Mouse (Mus musculus): ENCODE data around the gene Cdk9.

The Cdk9 gene

DNA sequence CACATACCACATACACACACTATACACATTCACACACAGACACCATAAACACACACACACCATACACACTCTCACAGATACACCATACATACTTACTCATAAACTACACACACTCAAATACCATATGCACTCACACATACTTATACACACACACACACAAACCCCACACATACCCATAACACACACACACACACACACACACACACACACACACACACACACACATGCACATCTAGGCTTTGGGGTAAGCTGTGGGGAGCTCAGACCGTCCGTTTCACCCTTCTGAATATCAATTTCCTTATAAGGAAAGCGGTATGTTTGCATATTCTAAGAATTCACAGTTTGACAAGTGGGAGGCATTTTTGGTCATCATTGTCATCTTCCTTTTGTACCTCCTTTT lies 9.7 kb upstream of the Cdk9 start:
- no peak for TF ChIP-seq GATA4 (IDR thresholded peaks at IDR 0.05; ENCODE audit: insufficient replicate concordance, low read length)

DNA sequence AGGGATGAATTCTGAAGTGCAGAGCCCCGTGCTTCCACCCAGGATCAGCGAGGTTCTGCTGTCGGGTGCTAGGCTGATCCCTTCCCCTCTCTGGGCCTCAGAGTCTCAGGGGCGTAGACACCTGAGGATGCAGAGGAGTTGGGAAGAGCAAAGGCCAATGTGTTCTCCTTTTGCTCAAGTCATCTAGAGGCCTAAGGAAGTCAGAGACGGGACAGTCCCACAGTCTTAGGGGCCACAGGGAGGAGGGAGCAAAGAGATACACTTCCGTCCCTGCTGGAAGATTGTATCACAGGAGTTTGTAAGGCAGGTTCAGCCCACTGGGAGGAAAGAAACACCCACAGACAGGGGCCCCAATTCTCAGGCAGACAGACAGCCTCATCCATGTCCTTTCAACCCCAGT lies 9.2 kb upstream of the Cdk9 start:
- TF ChIP-seq GATA4 (IDR thresholded peaks at IDR 0.05; ENCODE audit: insufficient replicate concordance, low read length): no peak

DNA sequence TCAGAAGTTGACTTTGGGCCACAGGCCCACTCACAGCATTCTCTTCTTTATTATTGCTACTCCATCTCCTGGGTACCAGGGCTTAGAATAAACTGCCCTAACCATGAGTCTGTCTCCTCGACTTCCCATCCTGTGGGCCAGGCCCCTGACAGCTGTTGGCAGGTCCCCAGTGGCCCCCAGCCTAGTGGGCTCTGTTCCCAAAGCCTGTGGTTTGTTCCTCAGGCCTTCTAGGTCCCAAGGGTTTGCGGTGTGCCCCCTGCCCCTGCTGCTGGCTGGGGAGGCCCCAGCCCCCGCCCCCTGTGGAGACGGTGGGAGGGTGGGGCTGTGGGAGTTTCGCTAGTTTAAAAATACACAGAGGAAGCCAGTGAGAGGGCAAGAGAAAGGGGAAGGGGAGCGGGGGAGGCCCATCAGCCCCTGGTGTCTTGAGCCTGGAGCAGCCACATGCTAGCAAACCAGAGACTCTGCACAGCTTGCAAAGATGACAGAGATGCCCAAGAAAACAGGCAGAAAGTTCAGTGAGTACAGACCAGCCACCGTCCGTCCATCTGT lies 7.9 kb upstream of the Cdk9 start, which contains the start of gene Sh2d3c:
Gene Sh2d3c (plus strand): TSS at position 375 of the 549 bp plus-strand sequence.
- no peak for TF ChIP-seq GATA4 (IDR thresholded peaks at IDR 0.05; ENCODE audit: insufficient replicate concordance, low read length)

DNA sequence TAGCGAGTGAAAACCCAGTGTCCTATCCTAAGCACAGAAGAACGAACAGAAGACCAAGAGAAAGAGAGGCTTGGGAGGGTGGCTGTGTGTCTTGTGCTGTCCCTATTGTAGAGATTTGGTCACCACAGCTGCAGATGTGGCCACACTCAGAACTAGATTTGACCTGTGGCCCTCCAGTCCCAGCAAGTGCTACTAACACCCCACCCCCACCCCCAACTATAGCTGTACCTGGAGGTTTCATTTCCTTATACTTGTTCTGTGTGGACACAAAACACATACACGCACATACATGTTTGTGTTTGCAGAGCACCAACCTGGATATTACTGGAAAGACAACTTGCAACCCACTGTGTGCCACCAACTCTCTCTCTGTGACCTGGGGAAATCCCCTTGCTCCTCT lies 7.2 kb upstream of the Cdk9 start:
- no peak for TF ChIP-seq GATA4 (IDR thresholded peaks at IDR 0.05; ENCODE audit: insufficient replicate concordance, low read length)

GRCm38 (mm10) chr2:32718761-32719160 lies 5.9 kb upstream of the Cdk9 start:
- TF ChIP-seq GATA4 (IDR thresholded peaks at IDR 0.05; ENCODE audit: insufficient replicate concordance, low read length): no peak

- TF ChIP-seq GATA4 (IDR thresholded peaks at IDR 0.05; ENCODE audit: insufficient replicate concordance, low read length): no peak; the same call in 1 of the 2 replicates
Observed at GRCm38 (mm10) chr2:32714987-32715425, 2.1 kb upstream of the Cdk9 start.

- no peak for TF ChIP-seq GATA4 (IDR thresholded peaks at IDR 0.05; ENCODE audit: insufficient replicate concordance, low read length)
Observed at GRCm38 (mm10) chr2:32714117-32714986, 1.5 kb upstream of the Cdk9 start.

GRCm38 (mm10) chr2:32712586-32712933 lies 316 bp downstream of the Cdk9 start:
- TF ChIP-seq GATA4 (IDR thresholded peaks at IDR 0.05; ENCODE audit: insufficient replicate concordance, low read length): no peak

DNA sequence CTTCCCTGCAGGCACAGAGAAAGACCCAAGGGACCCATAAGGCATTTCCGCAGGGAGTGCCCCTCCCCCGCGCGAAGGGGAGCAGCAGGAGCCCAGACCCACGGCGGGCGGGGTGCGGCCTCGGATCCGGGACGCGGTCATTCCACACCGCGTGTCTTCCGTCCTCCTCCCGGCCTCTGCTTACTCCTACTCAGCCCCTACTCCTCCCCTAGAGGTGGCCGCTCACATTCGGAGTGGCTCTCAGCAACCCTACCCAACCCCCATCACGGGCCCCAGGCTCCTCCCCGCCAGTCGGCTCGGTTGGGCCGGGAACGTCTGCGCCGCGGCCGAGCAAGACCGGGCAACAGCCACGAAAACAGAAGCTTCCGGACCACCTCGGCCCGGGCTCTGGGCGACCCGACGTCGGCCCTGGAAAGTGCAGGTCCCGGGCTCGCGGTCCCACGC lies 746 bp downstream of the Cdk9 start:
- TF ChIP-seq GATA4 (IDR thresholded peaks at IDR 0.05; ENCODE audit: insufficient replicate concordance, low read length): no peak

GRCm38 (mm10) chr2:32711301-32712056 lies 1.4 kb downstream of the Cdk9 start:
- TF ChIP-seq GATA4 (IDR thresholded peaks at IDR 0.05; ENCODE audit: insufficient replicate concordance, low read length): no peak

DNA sequence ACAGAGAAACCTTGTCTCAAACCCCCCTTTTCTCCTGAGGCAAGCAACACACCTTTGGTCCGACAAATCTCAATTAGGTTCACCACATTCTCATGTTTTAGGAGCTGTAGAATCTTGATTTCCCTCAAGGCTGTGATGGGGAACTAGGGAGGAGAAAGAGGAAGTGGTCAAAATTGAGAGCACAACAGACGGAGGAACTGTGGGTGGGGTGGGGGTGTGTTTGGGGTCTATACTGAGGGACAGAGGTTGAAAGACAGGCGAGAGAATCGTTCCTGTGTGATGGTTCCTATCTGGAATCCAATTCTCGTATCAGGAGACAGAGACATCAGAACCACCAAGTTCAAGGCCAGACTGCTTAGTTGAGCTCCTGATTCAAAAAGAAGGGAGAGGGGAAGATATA lies 2.5 kb downstream of the Cdk9 start:
- no peak for TF ChIP-seq GATA4 (IDR thresholded peaks at IDR 0.05; ENCODE audit: insufficient replicate concordance, low read length)

DNA sequence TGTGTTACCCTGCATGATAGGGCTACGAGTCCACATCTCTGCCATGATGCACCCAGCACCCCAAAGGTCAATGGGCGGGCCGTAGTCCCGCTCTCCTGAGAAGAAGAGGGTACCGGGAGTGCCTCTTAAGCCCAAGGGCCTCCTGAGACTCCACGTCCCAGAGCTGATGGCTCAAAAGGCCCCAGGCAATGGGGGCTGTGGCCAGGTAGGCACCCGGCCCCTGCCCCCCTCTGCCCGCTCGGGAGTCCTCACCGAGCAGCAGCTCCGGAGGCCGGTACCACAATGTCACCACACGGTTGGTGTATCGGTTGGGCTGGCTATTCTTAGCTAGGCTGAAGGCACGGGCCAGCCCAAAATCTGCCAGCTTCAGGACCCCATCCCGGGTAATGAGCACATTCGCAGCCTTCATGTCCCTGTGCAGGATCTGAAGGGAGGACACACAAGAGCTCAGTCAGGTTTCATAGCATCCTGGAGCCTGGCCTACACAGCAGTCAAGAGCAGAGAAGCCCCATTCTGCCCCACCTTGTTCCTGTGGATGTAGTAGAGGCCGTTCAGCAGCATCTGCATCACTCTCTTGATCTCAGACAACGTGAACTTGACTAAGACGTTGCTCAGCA lies 3.2 kb downstream of the Cdk9 start:
- no peak for TF ChIP-seq GATA4 (IDR thresholded peaks at IDR 0.05; ENCODE audit: insufficient replicate concordance, low read length)

DNA sequence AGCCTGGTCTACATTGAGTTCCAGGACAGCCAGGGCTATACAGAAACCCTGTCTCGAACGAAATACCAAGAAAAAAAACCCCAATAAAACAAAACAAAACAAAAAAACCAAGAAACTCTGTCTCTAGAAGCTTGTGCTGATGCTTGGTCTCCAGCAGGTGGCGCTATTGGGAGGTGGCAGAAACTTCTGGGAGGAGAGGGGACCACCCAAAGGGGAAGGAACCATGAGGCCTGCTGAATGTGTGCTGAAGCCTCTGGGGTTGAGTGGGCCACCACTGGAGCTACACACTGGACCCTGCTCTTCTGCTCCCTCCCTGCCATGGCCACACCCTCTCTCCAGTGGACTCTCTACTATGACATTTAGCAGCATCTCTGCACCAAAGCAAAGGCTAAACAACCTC lies 4.2 kb downstream of the Cdk9 start:
- no peak for TF ChIP-seq GATA4 (IDR thresholded peaks at IDR 0.05; ENCODE audit: insufficient replicate concordance, low read length)

GRCm38 (mm10) chr2:32706971-32707370 lies 5.9 kb downstream of the Cdk9 start:
- no peak for TF ChIP-seq GATA4 (IDR thresholded peaks at IDR 0.05; ENCODE audit: insufficient replicate concordance, low read length)

GRCm38 (mm10) chr2:32705018-32705417 lies 7.9 kb downstream of the Cdk9 start:
- no peak for TF ChIP-seq GATA4 (IDR thresholded peaks at IDR 0.05; ENCODE audit: insufficient replicate concordance, low read length)

Measured in liver, adult (tissue).